Mouse (Mus musculus): ENCODE data around the gene Rnf185.

Gene Rnf185

DNA sequence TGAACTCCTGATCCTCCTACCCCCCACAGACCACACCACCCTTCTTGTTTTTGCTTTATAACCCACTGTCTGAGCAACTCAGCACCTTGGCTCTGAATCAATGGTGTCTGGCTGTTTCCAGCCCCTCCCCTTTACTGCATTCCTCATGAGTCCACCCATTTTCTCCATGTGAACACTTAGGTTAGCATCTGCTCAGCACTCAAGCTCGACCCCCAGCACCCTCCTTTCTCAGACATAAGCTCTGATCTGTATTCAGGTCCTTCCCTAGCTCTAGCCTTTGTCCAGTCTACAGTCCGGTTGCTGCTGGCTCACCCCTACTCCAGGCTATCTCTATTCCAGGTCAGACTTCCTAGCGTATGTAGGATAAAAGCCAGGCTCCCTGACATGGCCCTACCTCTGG lies 56.1 kb downstream of the Rnf185 start:
- no peak for DNase-seq (ENCODE audit: low spot score in 2 of 2)

DNA sequence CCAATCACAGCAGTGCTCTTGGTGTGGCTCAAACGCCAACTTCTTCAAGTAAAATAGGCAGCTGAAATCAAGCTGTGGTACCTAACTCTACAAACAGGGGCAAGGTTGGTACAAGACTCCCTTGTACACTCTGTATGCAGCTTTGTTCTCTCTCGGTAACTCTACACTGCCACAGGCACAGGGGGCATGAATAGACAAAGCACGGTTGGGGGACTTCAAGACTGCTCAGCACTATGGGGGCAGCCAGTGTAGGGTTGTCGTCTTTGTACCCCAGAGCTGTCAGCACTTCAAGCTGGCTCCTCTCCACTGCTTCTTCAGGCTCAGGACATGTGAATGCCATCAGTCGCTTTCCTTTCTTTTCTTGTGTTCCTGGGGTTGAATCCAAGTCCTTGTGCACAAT lies 57.6 kb downstream of the Rnf185 start:
- DNase-seq (ENCODE audit: low spot score in 2 of 2), result no peak

DNA sequence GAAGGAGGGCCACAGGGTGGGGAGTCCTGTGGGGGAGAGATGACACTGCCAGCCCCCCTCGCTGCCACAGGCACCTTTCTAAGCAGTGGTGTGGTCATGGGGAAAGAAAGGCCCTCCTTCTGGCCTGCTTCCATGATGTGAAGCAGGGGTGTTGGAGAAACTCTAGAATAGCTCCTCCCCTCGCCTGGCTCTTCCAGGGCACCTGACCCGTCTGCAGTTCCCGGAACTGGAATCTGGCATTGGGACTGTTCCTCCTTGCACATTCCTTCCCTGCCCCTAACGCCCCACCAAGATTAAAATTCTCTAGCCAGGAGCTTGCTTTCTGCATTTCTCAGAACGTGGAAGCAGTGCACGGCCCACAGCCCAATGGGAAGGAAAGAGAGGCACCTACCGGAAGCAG lies 59.6 kb downstream of the Rnf185 start:
- DNase-seq (ENCODE audit: low spot score in 2 of 2), result no peak

DNA sequence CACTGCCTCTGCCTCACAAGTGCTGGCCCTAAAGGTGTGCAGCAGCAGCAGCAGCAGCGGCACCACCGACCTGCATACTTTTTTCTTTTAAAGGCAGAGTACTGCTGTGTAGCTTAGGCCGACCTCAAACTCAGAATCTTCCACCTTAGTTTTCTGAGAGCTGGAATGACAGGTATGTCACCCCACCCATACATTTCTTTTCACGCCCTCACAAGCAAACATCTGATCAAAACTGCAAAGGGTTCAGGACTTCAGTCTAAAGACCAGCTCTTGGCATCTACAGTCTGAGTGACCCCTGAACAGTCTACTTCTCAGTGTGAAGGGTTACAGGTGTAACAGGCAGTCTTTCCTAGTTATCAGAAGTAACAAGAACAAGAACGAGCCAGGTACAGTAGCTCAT lies 61.4 kb downstream of the Rnf185 start:
- no peak for DNase-seq (ENCODE audit: low spot score in 2 of 2)

DNA sequence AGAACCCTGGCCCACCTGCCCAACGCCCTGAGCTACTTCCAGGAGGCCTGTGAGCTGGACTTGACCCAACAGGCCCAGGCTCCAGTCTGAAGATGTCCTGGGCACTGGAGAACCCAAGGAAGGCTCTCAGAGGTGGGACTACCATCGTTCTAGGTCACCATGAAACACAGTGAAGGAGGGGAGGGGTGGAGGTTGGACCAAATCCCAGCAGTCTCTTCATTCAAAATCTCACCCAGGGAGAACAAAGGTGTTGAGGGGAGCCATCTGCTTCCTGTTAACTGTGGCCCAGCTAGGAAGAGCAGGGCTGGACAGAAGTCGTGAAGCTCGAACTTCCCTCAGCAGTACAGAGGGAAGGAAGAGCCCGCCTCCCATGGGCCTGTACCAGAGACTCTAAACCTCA lies 62.2 kb downstream of the Rnf185 start:
- no peak for DNase-seq (ENCODE audit: low spot score in 2 of 2)

DNA sequence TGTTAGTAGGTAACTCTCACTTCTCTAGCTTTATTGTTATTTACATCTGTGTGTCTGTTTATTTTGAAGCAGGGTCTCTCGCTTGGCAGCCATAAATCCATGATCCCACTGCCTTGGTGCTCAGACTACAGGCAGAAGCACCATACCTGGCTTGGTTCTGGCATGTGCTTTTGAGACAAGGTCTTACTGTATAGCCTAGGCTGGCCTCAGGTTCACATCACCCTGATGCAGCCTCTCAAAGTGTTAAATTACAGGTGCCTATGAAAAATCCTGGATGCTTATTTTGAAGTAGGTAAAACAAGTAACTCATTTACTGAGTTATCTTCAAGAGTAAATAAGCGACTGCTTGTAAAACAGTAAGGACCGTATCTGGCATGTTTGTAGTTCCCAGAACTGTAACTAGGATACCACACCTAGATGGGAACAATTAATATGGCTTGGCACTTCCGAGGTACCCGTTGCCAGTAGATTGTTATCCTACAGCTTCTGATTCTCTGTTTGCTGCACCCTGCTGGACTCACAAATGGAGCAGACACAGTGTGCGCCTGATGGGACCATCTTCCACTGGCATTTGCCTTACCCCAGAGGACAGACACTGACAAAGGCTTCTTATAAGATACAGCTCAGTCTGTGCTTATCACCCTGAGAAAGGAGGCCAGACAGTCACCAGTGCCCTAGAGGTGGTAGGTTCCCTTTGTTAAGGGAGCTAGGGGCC lies 64.5 kb downstream of the Rnf185 start:
- DNase-seq (ENCODE audit: low spot score in 2 of 2), result no peak

DNA sequence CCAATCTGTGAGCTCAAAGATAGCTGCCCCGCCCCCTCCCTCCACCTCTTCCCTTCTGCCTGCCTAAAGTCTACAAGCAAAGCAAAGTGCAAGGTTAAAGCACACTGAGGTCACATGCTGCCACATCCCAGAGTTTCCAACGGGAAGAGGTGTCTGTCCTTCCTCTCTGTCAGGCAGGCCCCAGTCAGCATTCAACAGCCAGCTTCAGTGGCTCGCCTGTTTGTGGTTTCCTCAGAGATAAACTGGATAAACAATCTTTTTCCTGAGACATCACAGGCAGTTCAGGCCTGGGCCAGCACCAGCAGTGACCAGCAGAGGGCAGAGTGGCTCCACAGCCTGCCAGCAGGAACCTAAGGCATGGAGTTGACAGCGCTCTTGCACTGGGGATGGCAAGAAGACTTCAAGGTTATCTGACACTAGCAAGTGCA lies 65.2 kb downstream of the Rnf185 start:
- peak; percentile 90 for DNase-seq (ENCODE audit: low spot score in 2 of 2)

DNA sequence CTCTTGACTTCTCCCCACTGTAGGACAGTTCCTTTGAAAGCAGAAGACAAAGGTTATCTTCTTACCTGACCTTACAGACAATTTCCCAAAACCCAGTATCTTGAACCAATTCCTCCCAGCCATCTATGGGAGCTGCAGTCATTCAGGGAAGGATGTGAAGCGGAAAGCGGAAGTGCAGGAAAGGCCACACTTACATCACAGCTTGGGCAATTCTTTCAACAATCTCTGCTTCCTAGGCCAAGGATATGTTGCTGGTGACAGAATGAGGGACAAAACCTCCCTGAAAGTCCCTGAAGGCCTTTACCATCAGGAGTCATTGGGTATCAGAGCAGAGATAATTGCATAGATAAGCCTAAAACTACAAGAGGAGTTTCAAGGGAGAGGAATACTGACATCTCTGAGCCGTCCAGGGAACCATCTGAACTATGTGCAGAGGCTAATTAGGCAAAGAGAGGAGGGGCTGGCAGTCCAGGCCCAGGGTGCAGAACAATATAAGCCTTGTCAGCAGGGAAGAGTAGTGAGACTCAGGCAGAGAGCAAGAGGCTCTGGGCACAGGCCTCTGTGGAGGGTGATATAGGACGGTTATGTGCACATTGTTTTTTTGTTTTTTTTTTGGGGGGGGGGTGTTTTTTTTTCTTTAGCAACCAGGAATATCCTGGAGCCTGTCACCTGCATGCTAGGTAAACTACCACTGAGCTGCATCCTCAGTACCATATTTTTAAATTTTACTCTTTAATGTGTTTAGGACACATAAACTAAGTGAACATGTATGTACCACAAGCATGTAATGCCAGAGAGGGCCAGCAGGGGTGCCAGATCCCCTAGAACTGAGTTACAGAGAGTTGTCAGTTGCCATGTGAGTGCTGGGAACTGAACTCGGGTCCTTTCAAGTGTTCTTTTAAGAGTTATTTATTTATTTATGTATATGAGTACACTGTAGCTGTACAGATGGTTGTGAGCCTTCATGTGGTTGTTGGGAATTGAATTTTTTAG lies 69.3 kb downstream of the Rnf185 start:
- DNase-seq (ENCODE audit: low spot score in 2 of 2), result no peak

DNA sequence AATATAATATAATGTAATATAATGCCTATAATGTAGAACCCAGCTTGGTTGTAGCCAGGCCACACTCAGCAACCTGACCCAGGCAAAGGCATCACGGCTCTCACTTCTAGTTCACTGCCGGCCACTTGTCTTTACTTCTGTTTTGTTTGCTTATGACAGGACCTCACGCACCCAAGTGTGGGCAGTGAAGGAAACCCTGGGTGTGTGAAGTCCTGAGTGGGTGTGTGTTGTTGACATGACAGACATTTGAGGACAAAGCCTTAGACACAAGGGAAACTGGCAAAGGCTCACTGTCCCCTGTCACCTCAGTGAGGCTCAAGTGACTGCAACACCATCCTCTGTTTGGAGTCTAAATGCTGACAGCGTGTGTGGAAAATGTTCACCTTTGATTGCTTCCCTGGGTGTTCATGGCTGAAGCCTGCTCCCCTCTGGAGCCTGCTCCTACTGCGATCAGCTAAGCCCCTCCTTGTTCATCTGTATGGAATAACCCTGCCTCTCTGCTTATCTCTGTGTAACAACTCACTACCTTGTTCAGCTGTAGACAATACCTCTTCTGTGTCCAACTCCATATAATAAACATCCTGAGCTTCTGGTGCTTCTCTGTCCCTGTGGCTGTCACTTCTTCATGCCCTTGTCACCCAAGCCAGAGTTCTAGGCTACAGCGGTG lies 70.9 kb downstream of the Rnf185 start:
- no peak for DNase-seq (ENCODE audit: low spot score in 2 of 2)

DNA sequence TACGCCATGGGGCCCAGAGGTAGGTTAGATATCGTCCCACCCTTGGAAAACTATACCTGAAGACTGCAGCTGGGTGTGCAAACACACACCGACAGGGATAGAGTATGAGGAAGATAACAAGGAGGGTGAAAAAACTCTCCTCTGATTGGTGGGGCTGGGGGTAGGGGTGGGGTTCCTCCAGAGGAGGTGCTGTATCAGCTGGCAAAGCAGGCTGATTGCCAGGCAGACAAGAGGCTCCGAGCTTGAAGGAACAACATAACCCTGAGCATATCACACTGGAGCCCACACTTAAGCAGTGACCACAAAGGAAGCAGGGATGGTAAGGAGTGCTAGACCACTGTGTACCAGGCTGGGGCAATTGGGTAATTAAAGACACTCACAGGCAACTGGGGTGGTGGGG lies 72.7 kb downstream of the Rnf185 start:
- DNase-seq (ENCODE audit: low spot score in 2 of 2), result no peak

DNA sequence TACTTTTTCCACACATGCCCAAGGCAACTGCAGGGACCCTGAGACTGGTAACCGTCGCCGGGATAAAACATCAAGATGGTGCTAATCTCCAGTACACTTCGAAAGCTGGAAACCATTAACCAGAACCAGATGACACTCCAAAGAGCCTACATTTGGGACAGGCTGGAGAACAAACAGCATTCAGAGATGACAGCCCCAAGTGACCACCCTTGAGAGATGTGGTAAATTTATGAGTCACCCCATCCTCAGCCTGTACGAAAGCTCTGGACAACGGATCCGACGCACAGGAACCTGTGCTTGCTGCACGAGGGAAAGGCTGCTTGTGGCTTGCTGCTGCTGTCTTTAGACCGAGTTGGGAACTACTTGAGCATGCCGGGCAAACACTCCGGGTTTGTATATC lies 77.4 kb downstream of the Rnf185 start:
- DNase-seq (ENCODE audit: low spot score in 2 of 2), result no peak

DNA sequence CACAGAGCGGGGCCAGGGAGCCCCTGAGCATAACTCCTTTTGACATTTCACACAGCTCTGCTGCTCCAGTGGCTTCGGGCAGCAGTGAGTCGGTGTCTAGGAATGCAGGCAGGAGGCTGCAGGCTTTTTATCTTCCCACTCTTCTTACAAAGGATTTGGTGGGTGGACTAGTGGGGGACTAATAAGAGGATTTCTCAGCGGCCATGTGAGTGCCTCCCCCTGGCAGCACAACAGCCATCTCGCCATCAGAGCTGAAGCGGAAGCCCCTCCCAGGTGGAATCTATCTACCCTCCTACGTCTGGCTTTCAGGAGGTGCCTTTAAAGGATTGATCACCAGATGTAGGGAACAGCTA lies 77.9 kb downstream of the Rnf185 start:
- DNase-seq (ENCODE audit: low spot score in 2 of 2), result no peak

DNA sequence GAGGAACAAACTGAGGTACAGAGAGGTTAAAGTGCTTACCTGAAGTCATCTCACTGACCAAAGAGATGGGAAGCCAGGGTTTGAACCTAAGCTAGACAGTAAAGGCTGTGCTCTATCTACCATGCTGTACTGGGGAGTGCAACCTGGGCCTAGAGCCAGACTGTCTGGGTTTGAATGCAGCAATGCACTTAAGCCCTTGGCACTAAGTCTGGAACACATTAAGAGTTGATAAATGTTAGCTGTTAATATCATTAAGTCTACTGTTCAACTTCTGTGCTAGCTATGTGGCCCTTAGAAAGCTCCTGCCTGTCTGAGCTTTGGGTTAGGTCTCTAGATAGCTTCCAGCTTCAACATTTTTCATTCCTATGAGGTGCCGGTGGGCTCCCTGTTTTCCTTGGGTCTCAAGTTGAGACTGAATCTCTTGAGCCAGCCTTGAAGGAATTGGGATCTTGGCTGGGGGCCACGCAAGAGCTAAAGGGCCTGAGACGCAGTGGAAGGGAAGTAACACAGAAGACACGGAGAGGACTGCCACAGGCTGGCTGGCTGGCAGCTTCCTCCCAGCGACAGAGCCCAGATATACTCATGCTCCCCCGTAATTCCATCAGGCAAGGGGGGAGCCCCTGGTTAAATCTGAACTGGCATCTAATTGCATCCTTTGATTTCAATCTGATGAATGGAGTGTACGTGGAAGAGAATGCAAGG lies 78.4 kb downstream of the Rnf185 start:
- DNase-seq (ENCODE audit: low spot score in 2 of 2), result peak in 1 of 2 experiments; percentile 15

DNA sequence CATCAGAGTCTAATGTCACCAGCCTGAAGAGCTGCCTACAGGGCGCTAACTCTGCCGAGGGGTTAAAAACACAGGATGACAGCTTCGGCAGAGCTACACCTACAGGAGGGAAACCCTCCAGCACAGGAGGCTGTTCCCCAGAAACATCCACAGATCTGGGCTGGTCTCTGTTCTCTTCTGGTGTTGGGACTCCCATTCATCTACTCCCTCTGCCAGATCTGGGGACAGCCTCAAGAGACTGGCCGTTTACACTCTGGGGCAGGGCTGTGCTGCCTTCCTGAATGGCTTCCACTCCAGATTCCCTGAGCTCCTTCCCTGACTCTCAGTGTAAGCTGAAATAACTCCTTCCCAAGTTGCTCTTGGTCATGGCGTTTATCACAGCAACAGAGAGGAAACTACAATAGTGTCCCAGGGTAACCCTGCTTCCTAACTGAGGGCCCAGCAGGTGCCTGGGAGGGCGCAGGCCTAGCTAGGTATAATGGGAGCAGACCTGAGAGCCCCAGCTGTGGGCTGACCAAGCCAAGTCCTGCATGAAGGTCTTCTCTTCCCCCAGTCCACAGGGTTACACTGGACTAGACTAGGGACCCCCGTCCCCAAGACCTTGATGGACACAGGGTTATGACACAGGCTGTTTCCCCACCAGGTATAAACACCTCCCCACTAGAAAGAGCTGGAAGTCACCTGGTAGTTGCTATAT lies 80.4 kb downstream of the Rnf185 start:
- DNase-seq (ENCODE audit: low spot score in 2 of 2), result no peak

DNA sequence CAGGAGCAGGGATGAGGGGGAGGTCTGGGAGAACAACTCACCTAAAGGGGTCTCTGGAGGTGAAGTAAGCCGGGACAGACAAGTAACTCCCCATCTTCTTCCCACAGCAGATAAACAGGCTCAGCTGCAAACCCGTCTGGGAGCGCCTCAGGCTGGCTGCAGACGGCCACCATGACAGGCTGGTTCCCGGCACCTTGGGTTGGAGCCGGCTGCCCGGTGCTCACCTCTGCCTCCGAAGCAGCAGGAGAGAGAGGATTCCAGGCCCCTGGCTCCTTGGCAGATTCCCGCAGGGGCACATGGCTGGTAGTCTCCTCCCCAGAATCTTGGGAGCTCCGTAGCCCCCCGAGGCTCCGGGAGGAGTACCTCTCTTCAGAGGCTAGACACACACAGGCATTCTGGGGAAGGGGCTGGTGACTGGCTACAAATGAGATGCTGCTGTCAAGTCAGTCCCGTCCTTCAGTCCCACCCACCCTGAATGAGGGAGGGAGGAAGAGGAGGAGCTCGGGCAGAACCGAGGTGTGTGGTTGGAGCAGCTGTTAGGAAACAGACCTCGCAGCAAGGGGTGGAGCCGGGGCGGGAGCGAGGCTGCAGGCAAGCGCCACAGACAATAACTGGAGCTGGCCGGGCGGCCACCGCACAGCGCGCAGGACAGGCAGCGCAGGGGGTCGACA lies 81.1 kb downstream of the Rnf185 start:
- peak; percentile 52 to 75 for DNase-seq (ENCODE audit: low spot score in 2 of 2)

DNA sequence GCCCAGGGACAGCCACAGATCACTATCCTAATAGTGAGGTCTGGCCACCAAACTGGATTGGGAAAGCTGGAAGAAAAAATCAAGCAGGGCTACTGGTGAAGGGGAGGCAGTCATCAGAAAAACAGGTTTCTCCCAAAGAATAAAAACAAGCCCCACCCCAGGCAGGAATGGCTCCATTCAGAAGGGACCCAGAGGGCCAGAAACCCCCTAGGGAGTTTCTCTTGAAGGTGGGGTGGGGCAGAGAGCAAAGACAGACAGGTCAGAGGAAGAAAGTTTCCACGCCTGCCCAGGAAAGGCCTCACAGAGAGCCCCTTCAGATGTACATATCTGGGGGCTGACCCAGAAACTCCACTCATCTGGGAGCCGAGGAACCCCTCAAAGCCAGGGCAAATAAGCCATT lies 82.0 kb downstream of the Rnf185 start:
- no peak for DNase-seq (ENCODE audit: low spot score in 2 of 2)

DNA sequence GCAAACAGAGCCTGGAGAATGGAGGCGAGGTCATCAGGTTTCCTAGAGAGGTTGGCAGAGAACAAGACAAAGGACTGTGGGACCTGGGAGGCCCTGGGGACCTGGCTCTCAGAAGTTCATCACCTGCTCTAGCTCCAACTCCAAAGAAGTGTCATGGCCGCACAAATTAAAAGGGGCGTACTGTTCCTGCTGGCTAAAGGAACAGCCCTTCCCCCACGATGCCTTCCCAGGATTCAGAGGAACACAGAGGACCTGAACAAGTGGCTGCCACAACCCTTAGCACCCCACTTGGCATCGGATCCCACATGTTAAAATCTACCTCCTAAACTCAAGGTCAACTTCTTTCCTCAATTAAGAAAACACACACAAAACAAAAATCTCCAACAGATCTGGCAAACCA lies 82.7 kb downstream of the Rnf185 start:
- DNase-seq (ENCODE audit: low spot score in 2 of 2), result no peak

DNA sequence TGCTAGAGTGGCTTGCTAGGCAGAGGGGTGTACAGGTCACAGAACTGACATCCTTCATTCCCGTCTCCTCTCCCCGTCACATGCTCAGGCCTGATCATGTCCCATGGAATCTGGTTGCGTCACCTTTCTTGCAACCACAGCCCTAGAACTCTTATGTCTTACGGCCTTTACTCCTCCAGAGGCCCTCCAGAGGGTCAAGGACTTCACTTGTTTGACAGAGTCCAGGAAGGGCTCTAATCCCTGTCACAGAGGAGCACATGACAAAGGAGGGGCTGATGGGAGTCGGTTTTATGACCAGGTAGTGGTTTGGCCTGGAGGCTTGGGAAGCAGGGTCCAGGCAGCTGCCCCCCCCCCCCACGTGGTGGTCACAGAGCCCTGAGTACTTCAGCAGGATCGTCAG lies 83.2 kb downstream of the Rnf185 start:
- DNase-seq (ENCODE audit: low spot score in 2 of 2), result no peak

DNA sequence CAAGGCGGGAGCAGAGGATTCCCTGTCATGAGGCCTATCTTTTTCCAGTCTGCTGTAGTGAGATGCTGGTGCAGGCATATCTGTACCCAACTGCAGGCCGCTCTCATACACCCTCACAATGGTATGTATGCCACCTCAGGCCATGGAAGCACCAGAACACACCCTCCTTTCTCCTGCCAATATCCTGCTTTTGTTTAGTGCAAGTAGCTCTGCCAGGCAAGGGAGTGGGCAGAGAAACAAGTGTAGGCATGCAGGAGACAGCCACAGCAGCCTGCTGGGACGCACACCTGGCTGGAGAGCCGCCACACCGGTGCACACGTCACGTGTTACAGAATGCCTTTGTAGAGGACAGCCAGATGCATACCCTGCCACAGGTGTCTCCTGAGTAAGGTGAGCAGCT lies 85.8 kb downstream of the Rnf185 start:
- no peak for DNase-seq (ENCODE audit: low spot score in 2 of 2)

Data from cerebellum, postnatal 4 days (tissue).